Mouse (Mus musculus) MEL (cell line): Measurements from ENCODE around the gene Tst.

ENCODE experiments used
- CTCF ChIP-seq, 3 experiments: IDR thresholded peaks in 2 of 3; conservative IDR thresholded peaks in 1 of 3; 2 replicates each; pipeline ENCODE4 v1.5.1; 2011 to 2012; ENCODE audit warnings: low read length in 3 of 3, low read depth in 2 of 3, mild to moderate bottlenecking in 2 of 3, improper control_type of control experiment in 1 of 3, inconsistent platforms in 1 of 3, mixed read lengths in 1 of 3, moderate library complexity in 1 of 3; ENCODE audit not compliant: control insufficient read depth in 1 of 3, insufficient read depth in 1 of 3, poor library complexity in 1 of 3, severe bottlenecking in 1 of 3
- HCFC1 ChIP-seq: IDR thresholded peaks from 2 replicates; pipeline ENCODE4 v1.6.1; 2012; ENCODE audit warnings: low read depth, mild to moderate bottlenecking, inconsistent platforms, low read length, improper control_type of control experiment, moderate library complexity
- POLR2AphosphoS2 ChIP-seq: IDR thresholded peaks from 2 replicates; pipeline ENCODE4 v1.6.1; 2011; ENCODE audit warnings: low read length, improper control_type of control experiment
- TCF12 ChIP-seq: IDR thresholded peaks from 2 replicates; pipeline ENCODE4 v1.6.1; 2014; ENCODE audit warnings: low read depth, mild to moderate bottlenecking, inconsistent platforms, low read length, improper control_type of control experiment, moderate library complexity

DNA sequence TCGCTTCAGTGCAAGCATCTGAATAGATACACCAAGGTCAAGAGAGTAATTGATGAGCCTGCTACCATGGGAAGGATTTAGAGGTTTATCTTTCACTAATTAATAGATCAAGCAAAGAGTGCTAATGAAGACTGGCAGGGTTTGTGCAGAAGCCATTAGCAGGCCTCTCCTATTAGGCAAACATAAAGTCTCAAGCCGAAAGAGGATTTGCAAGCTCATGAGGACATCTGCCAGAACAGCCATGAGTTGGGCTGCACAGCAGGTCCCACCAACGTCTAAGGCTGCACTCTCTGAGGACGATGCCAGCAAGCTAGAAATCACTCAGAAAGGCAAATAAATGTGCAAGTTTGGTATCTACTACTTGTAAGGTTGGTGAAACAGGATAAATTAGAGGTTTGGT is 25.0 kb downstream of the Tst start:
- TF ChIP-seq TCF12 = no peak
- no peak for TF ChIP-seq CTCF (IDR thresholded peaks at IDR 0.05 in 2 of 3, conservative IDR thresholded peaks at IDR 0.05 in 1 of 3; ENCODE audit: control insufficient read depth in 1 of 3, insufficient read depth in 1 of 3, low read depth in 2 of 3, low read length in 3 of 3, poor library complexity in 1 of 3, severe bottlenecking in 1 of 3)
- TF ChIP-seq HCFC1 = no peak
- TF ChIP-seq POLR2AphosphoS2 = no peak
